Mouse (Mus musculus): ENCODE measurements around the gene Ccdc73.

DNA sequence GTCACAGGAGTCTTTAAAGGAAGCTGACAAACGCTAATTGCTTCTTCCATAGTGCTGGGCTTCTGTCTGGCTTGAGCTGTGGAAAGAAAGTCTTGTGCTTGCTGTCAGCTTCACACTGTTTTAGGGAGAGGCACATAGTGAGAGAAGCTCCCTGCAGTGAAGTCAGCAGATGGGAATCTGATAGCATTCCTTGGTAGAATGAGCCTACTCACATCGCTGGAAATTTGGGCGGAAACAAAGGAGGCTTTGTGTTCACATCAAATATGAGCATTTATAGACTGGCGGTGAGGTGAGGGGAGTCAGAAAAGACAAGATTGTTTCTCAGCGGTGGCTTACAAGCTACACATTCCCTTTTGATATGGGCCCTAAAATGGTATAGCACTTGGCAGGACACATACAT is 15.9 kb upstream of the Ccdc73 start:
- no peak for TF ChIP-seq ZC3H11A (IDR thresholded peaks at IDR 0.05; ENCODE audit: borderline replicate concordance, low read depth, low read length)
- TF ChIP-seq ZNF384 (IDR thresholded peaks at IDR 0.05; ENCODE audit: low read depth, low read length) = no peak

All from ES-E14 (cell line).